Mouse (Mus musculus): ENCODE data around the gene Rps6ka1.

Rps6ka1 gene

GRCm38 (mm10) chr4:133829281-133830070 is 58.1 kb downstream of the Rps6ka1 start:
- Histone ChIP-seq H3K27me3 (ENCODE audit: control insufficient read depth, insufficient read depth, low read length, poor library complexity, severe bottlenecking) (no peaks in the 10 kb centered on the region), H3K36me3 (ENCODE audit: control insufficient read depth, insufficient read depth, low read length, poor library complexity, severe bottlenecking) (no peaks in the 10 kb centered on the region)
- peak; percentile 88 for DNase-seq (ENCODE audit: low read depth, low spot score)

GRCm38 (mm10) chr4:133827887-133828794 is 59.5 kb downstream of the Rps6ka1 start:
- Histone ChIP-seq H3K36me3 (ENCODE audit: control insufficient read depth, insufficient read depth, low read length, poor library complexity, severe bottlenecking) (no peaks in the 10 kb centered on the region), H3K27me3 (ENCODE audit: control insufficient read depth, insufficient read depth, low read length, poor library complexity, severe bottlenecking) (no peaks in the 10 kb centered on the region)
- DNase-seq (ENCODE audit: low read depth, low spot score): no peak

- no peaks in the 10 kb centered on the region for H3K27me3 ChIP-seq (ENCODE audit: control insufficient read depth, insufficient read depth, low read length, poor library complexity, severe bottlenecking)
- H3K36me3 ChIP-seq (ENCODE audit: control insufficient read depth, insufficient read depth, low read length, poor library complexity, severe bottlenecking): no peaks in the 10 kb centered on the region
- DNase-seq (ENCODE audit: low read depth, low spot score): no peak
These were observed 60.2 kb downstream of the Rps6ka1 start for GRCm38 (mm10) chr4:133827354-133827753.

GRCm38 (mm10) chr4:133825731-133826130 is 61.9 kb downstream of the Rps6ka1 start:
- Histone ChIP-seq H3K27me3 (ENCODE audit: control insufficient read depth, insufficient read depth, low read length, poor library complexity, severe bottlenecking) (no peaks in the 10 kb centered on the region), H3K36me3 (ENCODE audit: control insufficient read depth, insufficient read depth, low read length, poor library complexity, severe bottlenecking) (no peaks in the 10 kb centered on the region)
- DNase-seq (ENCODE audit: low read depth, low spot score): no peak

GRCm38 (mm10) chr4:133820806-133821560 is 66.6 kb downstream of the Rps6ka1 start:
- H3K36me3 ChIP-seq (ENCODE audit: control insufficient read depth, insufficient read depth, low read length, poor library complexity, severe bottlenecking): no peaks in the 10 kb centered on the region
- peak; percentile 48 for DNase-seq (ENCODE audit: low read depth, low spot score)
- H3K27me3 ChIP-seq (ENCODE audit: control insufficient read depth, insufficient read depth, low read length, poor library complexity, severe bottlenecking): no peaks in the 10 kb centered on the region

GRCm38 (mm10) chr4:133820166-133820565 is 67.4 kb downstream of the Rps6ka1 start:
- Histone ChIP-seq H3K36me3 (ENCODE audit: control insufficient read depth, insufficient read depth, low read length, poor library complexity, severe bottlenecking) (no peaks in the 10 kb centered on the region), H3K27me3 (ENCODE audit: control insufficient read depth, insufficient read depth, low read length, poor library complexity, severe bottlenecking) (no peaks in the 10 kb centered on the region)
- DNase-seq (ENCODE audit: low read depth, low spot score): no peak

- H3K27me3 ChIP-seq (ENCODE audit: control insufficient read depth, insufficient read depth, low read length, poor library complexity, severe bottlenecking): no peaks in the 10 kb centered on the region
- DNase-seq (ENCODE audit: low read depth, low spot score): peak; percentile 50
- no peaks in the 10 kb centered on the region for H3K36me3 ChIP-seq (ENCODE audit: control insufficient read depth, insufficient read depth, low read length, poor library complexity, severe bottlenecking)
These were observed 70.2 kb downstream of the Rps6ka1 start for GRCm38 (mm10) chr4:133817356-133817755.

GRCm38 (mm10) chr4:133816504-133816875 is 71.1 kb downstream of the Rps6ka1 start:
- no peaks in the 10 kb centered on the region for H3K36me3 ChIP-seq (ENCODE audit: control insufficient read depth, insufficient read depth, low read length, poor library complexity, severe bottlenecking)
- no peak for DNase-seq (ENCODE audit: low read depth, low spot score)
- no peaks in the 10 kb centered on the region for H3K27me3 ChIP-seq (ENCODE audit: control insufficient read depth, insufficient read depth, low read length, poor library complexity, severe bottlenecking)

GRCm38 (mm10) chr4:133815635-133816503 is 71.7 kb downstream of the Rps6ka1 start:
- no peaks in the 10 kb centered on the region for H3K27me3 ChIP-seq (ENCODE audit: control insufficient read depth, insufficient read depth, low read length, poor library complexity, severe bottlenecking)
- H3K36me3 ChIP-seq (ENCODE audit: control insufficient read depth, insufficient read depth, low read length, poor library complexity, severe bottlenecking): no peaks in the 10 kb centered on the region
- no peak for DNase-seq (ENCODE audit: low read depth, low spot score)

- Histone ChIP-seq H3K27me3 (ENCODE audit: control insufficient read depth, insufficient read depth, low read length, poor library complexity, severe bottlenecking) (no peaks in the 10 kb centered on the region), H3K36me3 (ENCODE audit: control insufficient read depth, insufficient read depth, low read length, poor library complexity, severe bottlenecking) (no peaks in the 10 kb centered on the region)
- DNase-seq (ENCODE audit: low read depth, low spot score): no peak
These were observed 72.6 kb downstream of the Rps6ka1 start for GRCm38 (mm10) chr4:133814804-133815515.

GRCm38 (mm10) chr4:133813992-133814803 is 73.4 kb downstream of the Rps6ka1 start:
- no peaks in the 10 kb centered on the region for H3K27me3 ChIP-seq (ENCODE audit: control insufficient read depth, insufficient read depth, low read length, poor library complexity, severe bottlenecking)
- no peaks in the 10 kb centered on the region for H3K36me3 ChIP-seq (ENCODE audit: control insufficient read depth, insufficient read depth, low read length, poor library complexity, severe bottlenecking)
- peak; percentile 95 for DNase-seq (ENCODE audit: low read depth, low spot score)

- Histone ChIP-seq H3K27me3 (ENCODE audit: control insufficient read depth, insufficient read depth, low read length, poor library complexity, severe bottlenecking) (no peaks in the 10 kb centered on the region), H3K36me3 (ENCODE audit: control insufficient read depth, insufficient read depth, low read length, poor library complexity, severe bottlenecking) (no peaks in the 10 kb centered on the region)
- DNase-seq (ENCODE audit: low read depth, low spot score): peak; percentile 97
These were observed 74.2 kb downstream of the Rps6ka1 start for GRCm38 (mm10) chr4:133813174-133813991.
